Mouse (Mus musculus): ENCODE measurements around the gene Cct7. TPM values are rescaled to one million over a fixed set of nuclear protein-coding genes. Genes with fewer than 3 reads are reported as not detected.

Gene Cct7
- total RNA-seq, 2 experiments from 2014 or later: 194 to 207 TPM

GRCm38 (mm10) chr6:85452411-85452665, 1.0 kb downstream of the Cct7 start:
- no peak for DNase-seq

GRCm38 (mm10) chr6:85452816-85453215, 1.5 kb downstream of the Cct7 start:
- DNase-seq: peak; percentile 33

- DNase-seq: no peak
Measured at GRCm38 (mm10) chr6:85459621-85460020, 8.3 kb downstream of the Cct7 start.

GRCm38 (mm10) chr6:85465381-85465780, 14.1 kb downstream of the Cct7 start:
- DNase-seq: no peak

- peak; percentile 40 for DNase-seq
Measured at GRCm38 (mm10) chr6:85469660-85470430, 18.5 kb downstream of the Cct7 start.

GRCm38 (mm10) chr6:85471962-85472361, 20.6 kb downstream of the Cct7 start:
- no peak for DNase-seq

- DNase-seq: no peak
Measured at GRCm38 (mm10) chr6:85472542-85472941, 21.2 kb downstream of the Cct7 start.

- DNase-seq: no peak
Measured at GRCm38 (mm10) chr6:85475581-85475980, 24.3 kb downstream of the Cct7 start.

GRCm38 (mm10) chr6:85477366-85477917, 26.1 kb downstream of the Cct7 start:
- peak; percentile 55 for DNase-seq

GRCm38 (mm10) chr6:85478416-85478815, 27.1 kb downstream of the Cct7 start:
- DNase-seq: no peak

- DNase-seq: no peak
Measured at GRCm38 (mm10) chr6:85479979-85480378, 28.7 kb downstream of the Cct7 start.

GRCm38 (mm10) chr6:85480685-85481084, 29.4 kb downstream of the Cct7 start:
- DNase-seq: no peak

GRCm38 (mm10) chr6:85483843-85484721, 32.8 kb downstream of the Cct7 start:
- no peak for DNase-seq

- DNase-seq: no peak
Measured at GRCm38 (mm10) chr6:85485738-85486137, 34.4 kb downstream of the Cct7 start.

- DNase-seq: no peak
Measured at GRCm38 (mm10) chr6:85488510-85488909, 37.2 kb downstream of the Cct7 start.

GRCm38 (mm10) chr6:85489717-85490116, 38.4 kb downstream of the Cct7 start:
- no peak for DNase-seq

- no peak for DNase-seq
Measured at GRCm38 (mm10) chr6:85490252-85490651, 38.9 kb downstream of the Cct7 start.

- DNase-seq: no peak
Measured at GRCm38 (mm10) chr6:85491606-85492005, 40.3 kb downstream of the Cct7 start.

- DNase-seq: no peak
Measured at GRCm38 (mm10) chr6:85496976-85497375, 45.7 kb downstream of the Cct7 start.

GRCm38 (mm10) chr6:85498147-85498546, 46.8 kb downstream of the Cct7 start:
- peak; percentile 21 for DNase-seq

GRCm38 (mm10) chr6:85500416-85500815, 49.1 kb downstream of the Cct7 start:
- DNase-seq: no peak

- no peak for DNase-seq
Measured at GRCm38 (mm10) chr6:85501571-85502102, 50.3 kb downstream of the Cct7 start.
